Mouse (Mus musculus): ENCODE results near the gene Aldh3a2. TPM values are rescaled to one million over a fixed set of nuclear protein-coding genes. Genes with fewer than 3 reads are reported as not detected.
A peak's percentile ranks its signal among the peaks of the same experiment; 100 is the strongest.
"Not testable (repeated sequence)": the region's sequence is repeated elsewhere in the genome, so short reads cannot be mapped to it uniquely, and the experiment has no call there.

Gene Aldh3a2
- polyA plus RNA-seq (2015; fragmentation: Nextera tagmentation; extraction: Ambion mirVana), result 29.3 and 35.4 TPM in 2 replicates

- Histone ChIP-seq H3K36me3 (peaks cover 13% of the 10 kb centered on the region), H3K4me3 (peak within 1 kb of the TSS; percentile 76), H3K4me2 (peak within 1 kb of the TSS; percentile 63), H3K9me3 (no peaks in the 10 kb centered on the region), H3K27ac (replicated peaks) (peak within 1 kb of the TSS; percentile 96), H3K9ac (peak within 1 kb of the TSS; percentile 79), H3K4me1 (replicated peaks) (peaks cover 13% of the 10 kb centered on the region), H3K27me3 (no peaks in the 10 kb centered on the region)
- WGBS, result under 1% methylated on average over 57 of the region's 58 CpGs
- peak; percentile 100 for ATAC-seq (ENCODE audit: low FRiP score, low read depth)
These were observed at the start of gene Aldh3a2 for GRCm38 (mm10) chr11:61266551-61267533. Gene Aldh3a2 (minus strand): TSS chr11:61267464.

GRCm38 (mm10) chr11:61316864-61317263 lies 49.6 kb upstream of the Aldh3a2 start:
- H3K9me3 ChIP-seq, result no peaks in the 10 kb centered on the region
- H3K36me3 ChIP-seq, result no peaks in the 10 kb centered on the region
- H3K4me2 ChIP-seq, result no peak overlapping the region
- no peaks in the 10 kb centered on the region for H3K4me1 ChIP-seq (replicated peaks)
- 68% methylated on average over 2 of the region's 2 CpGs for WGBS
- no peaks in the 10 kb centered on the region for H3K27me3 ChIP-seq
- no peak overlapping the region for H3K27ac ChIP-seq (replicated peaks)
- H3K4me3 ChIP-seq, result no peak overlapping the region
- H3K9ac ChIP-seq, result no peak overlapping the region
- ATAC-seq (ENCODE audit: low FRiP score, low read depth), result no peak

- no peaks in the 10 kb centered on the region for H3K4me1 ChIP-seq (replicated peaks)
- ATAC-seq (ENCODE audit: low FRiP score, low read depth), result no peak
- no peak overlapping the region for H3K4me2 ChIP-seq
- no peak overlapping the region for H3K4me3 ChIP-seq
- no peak overlapping the region for H3K9ac ChIP-seq
- H3K36me3 ChIP-seq, result no peaks in the 10 kb centered on the region
- no peaks in the 10 kb centered on the region for H3K27me3 ChIP-seq
- no peak overlapping the region for H3K27ac ChIP-seq (replicated peaks)
- WGBS, result 83% methylated on average over 7 of the region's 7 CpGs
- H3K9me3 ChIP-seq, result no peaks in the 10 kb centered on the region; the same call in 1 of the 2 replicates
These were observed 43.1 kb upstream of the Aldh3a2 start for GRCm38 (mm10) chr11:61310321-61310720.

- Histone ChIP-seq H3K36me3 (no peaks in the 10 kb centered on the region), H3K27me3 (no peaks in the 10 kb centered on the region), H3K4me1 (replicated peaks) (no peaks in the 10 kb centered on the region), H3K4me2 (no peak overlapping the region), H3K9ac (no peak overlapping the region), H3K4me3 (no peak overlapping the region), H3K27ac (replicated peaks) (no peak overlapping the region), H3K9me3 (no peaks in the 10 kb centered on the region; the same call in 1 of the 2 replicates)
- WGBS, result 65% methylated on average over 12 of the region's 12 CpGs
- ATAC-seq (ENCODE audit: low FRiP score, low read depth), result no peak
These were observed 42.6 kb upstream of the Aldh3a2 start for GRCm38 (mm10) chr11:61309831-61310230.

- Histone ChIP-seq H3K27me3 (no peaks in the 10 kb centered on the region), H3K9ac (no peak overlapping the region), H3K36me3 (no peaks in the 10 kb centered on the region), H3K4me2 (no peak overlapping the region), H3K27ac (replicated peaks) (no peak overlapping the region), H3K9me3 (no peaks in the 10 kb centered on the region; the same call in 1 of the 2 replicates), H3K4me3 (no peak overlapping the region), H3K4me1 (replicated peaks) (no peaks in the 10 kb centered on the region)
- WGBS, result 45% methylated on average over 7 of the region's 7 CpGs
- ATAC-seq (ENCODE audit: low FRiP score, low read depth), result no peak
These were observed 40.5 kb upstream of the Aldh3a2 start for GRCm38 (mm10) chr11:61307795-61308194.

GRCm38 (mm10) chr11:61305377-61305776 lies 38.1 kb upstream of the Aldh3a2 start:
- Histone ChIP-seq H3K27me3 (no peaks in the 10 kb centered on the region), H3K9me3 (no peaks in the 10 kb centered on the region; the same call in 1 of the 2 replicates), H3K4me2 (no peak overlapping the region), H3K36me3 (no peaks in the 10 kb centered on the region), H3K9ac (no peak overlapping the region), H3K4me3 (no peak overlapping the region), H3K4me1 (replicated peaks) (no peaks in the 10 kb centered on the region), H3K27ac (replicated peaks) (no peak overlapping the region)
- no peak for ATAC-seq (ENCODE audit: low FRiP score, low read depth)
- WGBS, result 80% methylated on average over 4 of the region's 4 CpGs

GRCm38 (mm10) chr11:61304535-61304934 lies 37.3 kb upstream of the Aldh3a2 start:
- WGBS, result 95% methylated on average over 6 of the region's 10 CpGs
- H3K27me3 ChIP-seq; H3K27ac ChIP-seq (replicated peaks); H3K4me3 ChIP-seq; H3K36me3 ChIP-seq; H3K4me2 ChIP-seq; H3K9me3 ChIP-seq; ATAC-seq (ENCODE audit: low FRiP score, low read depth); H3K4me1 ChIP-seq (replicated peaks); H3K9ac ChIP-seq: not testable (repeated sequence)

- 25% methylated on average over 12 of the region's 16 CpGs for WGBS
- Histone ChIP-seq H3K9me3 (no peaks in the 10 kb centered on the region; the same call in 1 of the 2 replicates), H3K27ac (replicated peaks) (no peak overlapping the region), H3K4me2 (peak overlapping the region; percentile 18), H3K4me3 (no peak overlapping the region), H3K36me3 (no peaks in the 10 kb centered on the region), H3K9ac (no peak overlapping the region), H3K4me1 (replicated peaks) (no peaks in the 10 kb centered on the region), H3K27me3 (no peaks in the 10 kb centered on the region)
- no peak for ATAC-seq (ENCODE audit: low FRiP score, low read depth)
These were observed 33.6 kb upstream of the Aldh3a2 start for GRCm38 (mm10) chr11:61300716-61301392.

GRCm38 (mm10) chr11:61300205-61300604 lies 32.9 kb upstream of the Aldh3a2 start:
- no peak overlapping the region for H3K9ac ChIP-seq
- H3K4me3 ChIP-seq, result no peak overlapping the region
- H3K27ac ChIP-seq (replicated peaks), result no peak overlapping the region
- WGBS, result 67% methylated on average over 3 of the region's 3 CpGs
- H3K9me3 ChIP-seq, result no peaks in the 10 kb centered on the region
- no peak overlapping the region for H3K4me2 ChIP-seq
- no peaks in the 10 kb centered on the region for H3K36me3 ChIP-seq
- no peak for ATAC-seq (ENCODE audit: low FRiP score, low read depth)
- H3K27me3 ChIP-seq, result no peaks in the 10 kb centered on the region
- no peaks in the 10 kb centered on the region for H3K4me1 ChIP-seq (replicated peaks)

- H3K9me3 ChIP-seq, result no peaks in the 10 kb centered on the region
- no peaks in the 10 kb centered on the region for H3K27me3 ChIP-seq
- no peak overlapping the region for H3K4me3 ChIP-seq
- 77% methylated on average over 2 of the region's 2 CpGs for WGBS
- no peaks in the 10 kb centered on the region for H3K4me1 ChIP-seq (replicated peaks)
- ATAC-seq (ENCODE audit: low FRiP score, low read depth), result no peak
- H3K9ac ChIP-seq, result no peak overlapping the region
- H3K36me3 ChIP-seq, result no peaks in the 10 kb centered on the region
- no peak overlapping the region for H3K4me2 ChIP-seq
- H3K27ac ChIP-seq (replicated peaks), result no peak overlapping the region
These were observed 30.6 kb upstream of the Aldh3a2 start for GRCm38 (mm10) chr11:61297901-61298300.

- no peak overlapping the region for H3K27ac ChIP-seq (replicated peaks)
These were observed 30.1 kb upstream of the Aldh3a2 start for GRCm38 (mm10) chr11:61297326-61297725.

GRCm38 (mm10) chr11:61296556-61296955 lies 29.3 kb upstream of the Aldh3a2 start:
- ATAC-seq (ENCODE audit: low FRiP score, low read depth), result no peak

More at GRCm38 (mm10) chr11:61297326-61297725, 30.1 kb upstream of the Aldh3a2 start:
- 90% methylated on average over 2 of the region's 2 CpGs for WGBS
- no peak for ATAC-seq (ENCODE audit: low FRiP score, low read depth)
- Histone ChIP-seq H3K27me3 (no peaks in the 10 kb centered on the region), H3K9ac (no peak overlapping the region), H3K4me3 (no peak overlapping the region), H3K4me2 (no peak overlapping the region), H3K36me3 (no peaks in the 10 kb centered on the region), H3K9me3 (no peaks in the 10 kb centered on the region), H3K4me1 (replicated peaks) (no peaks in the 10 kb centered on the region)

More at GRCm38 (mm10) chr11:61296556-61296955, 29.3 kb upstream of the Aldh3a2 start:
- Histone ChIP-seq H3K9ac (no peak overlapping the region), H3K4me2 (no peak overlapping the region), H3K36me3 (no peaks in the 10 kb centered on the region), H3K27ac (replicated peaks) (no peak overlapping the region), H3K4me1 (replicated peaks) (no peaks in the 10 kb centered on the region), H3K9me3 (no peaks in the 10 kb centered on the region), H3K4me3 (no peak overlapping the region), H3K27me3 (no peaks in the 10 kb centered on the region)
- 18% methylated on average over 1 of the region's 1 CpGs for WGBS

Measured in hindbrain, embryonic 15.5 days (tissue).